Mouse (Mus musculus): ENCODE results near the gene Mmd2.

- TF ChIP-seq SRF (IDR thresholded peaks at IDR 0.05; ENCODE audit: control insufficient read depth, insufficient read length, low read depth) (no peak), POLR2A (IDR thresholded peaks at IDR 0.05; ENCODE audit: insufficient read length, low read depth) (no peak), POLR2AphosphoS2 (IDR thresholded peaks at IDR 0.05; ENCODE audit: insufficient read length, low read depth) (no peak), TCF12 (IDR thresholded peaks at IDR 0.05; ENCODE audit: insufficient read depth, poor library complexity, severe bottlenecking) (no peak)
Measured at GRCm38 (mm10) chr5:142555866-142556265, 52.7 kb downstream of the Mmd2 start.
